Mouse (Mus musculus) stomach, embryonic 14.5 days (tissue): ENCODE measurements around the gene Haao. TPM values are rescaled to one million over a fixed set of nuclear protein-coding genes. Genes with fewer than 3 reads are reported as not detected.
A peak's percentile ranks its signal among the peaks of the same experiment; 100 is the strongest.

ENCODE experiments used
- ATAC-seq: fragments of 200-750 bp; cut with Nextera tagmentation; 2 replicates; pipeline ENCODE4 v1.8.0; 2017; ENCODE audit warnings: low read depth, moderate TSS enrichment; ENCODE audit not compliant: insufficient number of reproducible peaks, insufficient read depth, low FRiP score
- H3K27ac ChIP-seq: fragments of 300-500 bp; sonication (generic); 2 replicates; pipeline ENCODE4 v1.5.1; 2014; ENCODE audit warnings: mild to moderate bottlenecking, low read length, moderate library complexity, mixed read lengths
- H3K27me3 ChIP-seq: fragments of 300-500 bp; sonication (generic); 2 replicates; pipeline ENCODE4 v1.6.1; 2014; ENCODE audit warnings: low read length, control low read depth, mixed read lengths; ENCODE audit not compliant: control insufficient read depth, insufficient read depth
- H3K36me3 ChIP-seq: fragments of 300-500 bp; sonication (generic); 2 replicates; pipeline ENCODE4 v1.6.1; 2014; ENCODE audit warnings: mild to moderate bottlenecking, control low read depth, low read length, moderate library complexity, mixed read lengths; ENCODE audit not compliant: control insufficient read depth, insufficient read depth
- H3K4me1 ChIP-seq: fragments of 300-500 bp; sonication (generic); 2 replicates; pipeline ENCODE4 v1.6.1; 2014; ENCODE audit warnings: low read length, control low read depth, mixed read lengths; ENCODE audit not compliant: control insufficient read depth, insufficient read depth
- H3K4me2 ChIP-seq: fragments of 300-500 bp; sonication (generic); replicated peaks from 2 replicates; pipeline ENCODE4 v1.6.1; 2014; ENCODE audit warnings: low read depth, low read length, control low read depth
- H3K4me3 ChIP-seq: fragments of 300-500 bp; sonication (generic); 2 replicates; pipeline ENCODE4 v1.5.1; 2014; ENCODE audit warnings: low read depth, low read length, control low read depth
- H3K9ac ChIP-seq: fragments of 300-500 bp; sonication (generic); replicated peaks from 2 replicates; pipeline ENCODE4 v1.6.1; 2014; ENCODE audit warnings: low read depth, mild to moderate bottlenecking, control low read depth, low read length, moderate library complexity, mixed read lengths
- H3K9me3 ChIP-seq: fragments of 300-500 bp; sonication (generic); 2 replicates; pipeline ENCODE4 v1.6.1; 2016; ENCODE audit warnings: low read depth, low read length, control low read depth; ENCODE audit not compliant: control insufficient read depth
- WGBS: fragments of 180-500 bp; shearing (Covaris S2); extraction: QIAGEN DNeasy Blood & Tissue Kit; methylation state at CpG from one replicate; pipeline ENCODE4 v1.1.7; 2014; 5-methylcytosine and 5-hydroxymethylcytosine counted together
- polyA plus RNA-seq: library from polyadenylated mRNA; unstranded; fragments of >200 nt; fragmentation: Nextera tagmentation; extraction: Ambion mirVana; gene quantifications from 2 replicates; pipeline ENCODE4 v1.2.1, GENCODE M21; 2014

The Haao gene
- polyA plus RNA-seq, 1 experiment from 2014 or later, result 1.1 TPM

GRCm38 (mm10) chr17:83816996-83817395, 30.8 kb downstream of the Haao start:
- Histone ChIP-seq H3K4me3 (no peak overlapping the region), H3K9me3 (no peaks in the 10 kb centered on the region), H3K4me1 (no peaks in the 10 kb centered on the region), H3K9ac (no peak overlapping the region), H3K27ac (no peak overlapping the region), H3K36me3 (no peaks in the 10 kb centered on the region), H3K27me3 (no peaks in the 10 kb centered on the region), H3K4me2 (no peak overlapping the region)
- 79% methylated on average over 7 of the region's 7 CpGs for WGBS
- no peak for ATAC-seq

GRCm38 (mm10) chr17:83813050-83813449, 34.7 kb downstream of the Haao start:
- no peak overlapping the region for H3K4me3 ChIP-seq
- H3K4me1 ChIP-seq, result no peaks in the 10 kb centered on the region
- WGBS, result 91% methylated on average over 4 of the region's 4 CpGs
- no peaks in the 10 kb centered on the region for H3K9me3 ChIP-seq
- no peaks in the 10 kb centered on the region for H3K27me3 ChIP-seq
- no peak overlapping the region for H3K4me2 ChIP-seq
- H3K27ac ChIP-seq, result no peak overlapping the region
- H3K36me3 ChIP-seq, result peaks cover 7% of the 10 kb centered on the region; the same call in 1 of the 2 replicates
- ATAC-seq, result no peak
- H3K9ac ChIP-seq, result no peak overlapping the region

- Histone ChIP-seq H3K27ac (no peak overlapping the region), H3K27me3 (no peaks in the 10 kb centered on the region), H3K36me3 (peaks cover 7% of the 10 kb centered on the region; the same call in 1 of the 2 replicates), H3K9ac (no peak overlapping the region), H3K9me3 (no peaks in the 10 kb centered on the region), H3K4me3 (no peak overlapping the region), H3K4me2 (no peak overlapping the region), H3K4me1 (no peaks in the 10 kb centered on the region)
- no peak for ATAC-seq
- 93% methylated on average over 17 of the region's 17 CpGs for WGBS
Measured at GRCm38 (mm10) chr17:83812200-83812944, 35.4 kb downstream of the Haao start.

- peaks cover 11% of the 10 kb centered on the region; the same call in 1 of the 2 replicates for H3K36me3 ChIP-seq
- H3K4me3 ChIP-seq, result no peak overlapping the region
- WGBS, result 84% methylated on average over 5 of the region's 5 CpGs
Measured at GRCm38 (mm10) chr17:83810285-83810684, 37.5 kb downstream of the Haao start.

GRCm38 (mm10) chr17:83809197-83809829, 38.5 kb downstream of the Haao start:
- peaks cover 16% of the 10 kb centered on the region; the same call in 1 of the 2 replicates for H3K36me3 ChIP-seq
- H3K9ac ChIP-seq, result no peak overlapping the region
- ATAC-seq, result peak; percentile 55; the same call in 1 of the 2 replicates
- H3K27me3 ChIP-seq, result no peaks in the 10 kb centered on the region
- H3K4me2 ChIP-seq, result no peak overlapping the region
- no peaks in the 10 kb centered on the region for H3K4me1 ChIP-seq
- no peak overlapping the region for H3K27ac ChIP-seq
- no peaks in the 10 kb centered on the region for H3K9me3 ChIP-seq
- no peak overlapping the region for H3K4me3 ChIP-seq
- WGBS, result 87% methylated on average over 17 of the region's 17 CpGs

More at GRCm38 (mm10) chr17:83810285-83810684, 37.5 kb downstream of the Haao start:
- H3K4me2 ChIP-seq, result no peak overlapping the region
- H3K9ac ChIP-seq, result no peak overlapping the region
- no peaks in the 10 kb centered on the region for H3K4me1 ChIP-seq
- no peaks in the 10 kb centered on the region for H3K9me3 ChIP-seq
- ATAC-seq, result no peak
- H3K27ac ChIP-seq, result no peak overlapping the region
- H3K27me3 ChIP-seq, result no peaks in the 10 kb centered on the region

GRCm38 (mm10) chr17:83808476-83809098, 39.2 kb downstream of the Haao start:
- WGBS, result 90% methylated on average over 12 of the region's 12 CpGs
- no peak for ATAC-seq
- no peaks in the 10 kb centered on the region for H3K4me1 ChIP-seq
- H3K4me3 ChIP-seq, result no peak overlapping the region
- H3K4me2 ChIP-seq, result no peak overlapping the region
- no peak overlapping the region for H3K27ac ChIP-seq
- H3K27me3 ChIP-seq, result no peaks in the 10 kb centered on the region
- no peaks in the 10 kb centered on the region for H3K9me3 ChIP-seq
- H3K36me3 ChIP-seq, result peaks cover 16% of the 10 kb centered on the region; the same call in 1 of the 2 replicates
- no peak overlapping the region for H3K9ac ChIP-seq

- H3K4me3 ChIP-seq, result no peak overlapping the region
- peaks cover 16% of the 10 kb centered on the region; the same call in 1 of the 2 replicates for H3K36me3 ChIP-seq
- ATAC-seq, result no peak
- WGBS, result 76% methylated on average over 11 of the region's 11 CpGs
- H3K4me1 ChIP-seq, result no peaks in the 10 kb centered on the region
- no peak overlapping the region for H3K4me2 ChIP-seq
- H3K27ac ChIP-seq, result no peak overlapping the region
- H3K9me3 ChIP-seq, result no peaks in the 10 kb centered on the region
- no peak overlapping the region for H3K9ac ChIP-seq
- no peaks in the 10 kb centered on the region for H3K27me3 ChIP-seq
Measured at GRCm38 (mm10) chr17:83807778-83808398, 39.9 kb downstream of the Haao start.

- WGBS, result 57% methylated on average over 7 of the region's 7 CpGs
- H3K9ac ChIP-seq, result no peak overlapping the region
Measured at GRCm38 (mm10) chr17:83807345-83807744, 40.4 kb downstream of the Haao start.

More at GRCm38 (mm10) chr17:83807345-83807744, 40.4 kb downstream of the Haao start:
- H3K9me3 ChIP-seq, result no peaks in the 10 kb centered on the region
- no peak overlapping the region for H3K27ac ChIP-seq
- no peak overlapping the region for H3K4me2 ChIP-seq
- peaks cover 16% of the 10 kb centered on the region; the same call in 1 of the 2 replicates for H3K36me3 ChIP-seq
- H3K27me3 ChIP-seq, result no peaks in the 10 kb centered on the region
- H3K4me1 ChIP-seq, result no peaks in the 10 kb centered on the region
- ATAC-seq, result no peak
- H3K4me3 ChIP-seq, result no peak overlapping the region
